Mouse (Mus musculus): ENCODE data around the gene Znrf1.

Gene Znrf1

DNA sequence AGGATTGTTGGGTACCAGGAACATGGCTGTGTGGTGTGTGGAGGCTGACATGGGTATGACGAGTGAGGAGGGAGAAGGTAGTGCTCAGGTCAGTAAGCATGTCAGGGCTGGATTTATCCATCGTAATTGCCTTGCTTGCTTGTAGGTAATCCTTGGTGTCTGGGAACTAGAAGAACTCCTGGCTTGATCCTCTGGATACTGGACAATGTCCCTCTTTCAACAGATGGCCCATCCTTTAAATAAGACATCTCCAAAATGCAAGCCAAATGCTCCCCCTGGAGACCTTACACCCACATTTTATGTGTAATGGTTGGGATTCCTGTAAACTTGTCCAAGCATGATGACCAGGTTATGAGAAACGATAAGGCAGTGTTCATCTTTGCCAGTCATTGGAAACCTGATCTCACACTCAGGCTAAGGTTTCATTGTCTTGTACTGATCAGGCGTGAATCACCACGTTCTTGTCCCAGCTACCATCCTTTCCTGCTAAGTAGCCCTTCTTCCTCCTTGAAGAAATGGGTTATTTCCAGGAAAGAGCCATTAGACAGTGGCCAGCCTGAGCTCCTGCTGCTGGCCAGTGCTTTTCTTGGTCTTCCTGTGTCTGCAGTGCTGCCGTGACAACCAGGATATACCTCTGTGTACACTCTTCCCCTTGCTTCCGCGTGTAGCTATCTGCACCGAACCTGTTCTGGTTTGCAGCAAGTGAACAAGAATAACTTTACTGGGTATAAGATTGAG is 64.0 kb downstream of the Znrf1 start:
- no peak for DNase-seq (ENCODE audit: low spot score)

DNA sequence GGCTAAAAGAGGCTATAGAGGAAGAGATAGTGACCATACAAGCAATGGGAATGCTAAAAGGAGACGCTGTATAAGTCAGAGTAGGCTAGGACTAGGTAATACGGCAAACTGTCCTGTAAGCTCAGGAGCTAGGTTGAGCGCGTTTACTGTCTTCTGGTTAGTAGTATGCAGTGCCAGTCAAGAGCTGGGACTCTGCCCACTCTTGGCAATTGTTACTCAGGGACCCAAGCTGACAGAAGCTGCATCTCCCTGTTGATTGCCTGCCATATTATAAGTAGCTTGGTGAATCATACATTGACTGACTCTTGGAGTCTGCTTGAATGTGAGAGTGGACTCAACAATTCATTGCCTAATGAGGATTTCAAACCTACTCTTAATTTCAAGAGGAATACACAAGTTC is 66.2 kb downstream of the Znrf1 start:
- no peak for DNase-seq (ENCODE audit: low spot score)

DNA sequence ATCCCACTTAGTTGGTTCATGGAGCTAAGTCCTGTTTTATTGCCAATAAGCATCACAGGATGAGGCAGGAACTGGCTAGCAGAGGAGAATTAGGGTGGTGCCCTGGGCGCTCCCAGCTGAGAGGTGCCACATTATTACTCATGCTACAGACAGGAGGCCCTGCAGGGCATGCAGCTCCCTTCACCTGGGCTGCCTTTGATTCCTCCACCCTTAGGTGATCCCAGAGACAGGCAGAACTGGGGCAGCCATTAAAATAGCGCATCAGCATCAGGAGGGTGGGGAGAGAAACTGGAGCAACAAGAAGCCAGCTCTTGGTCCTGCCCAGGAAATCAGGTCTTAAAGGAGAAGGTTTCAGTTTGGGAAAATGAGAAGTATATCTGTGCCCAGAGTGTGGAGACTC is 69.1 kb downstream of the Znrf1 start:
- DNase-seq (ENCODE audit: low spot score) = no peak

DNA sequence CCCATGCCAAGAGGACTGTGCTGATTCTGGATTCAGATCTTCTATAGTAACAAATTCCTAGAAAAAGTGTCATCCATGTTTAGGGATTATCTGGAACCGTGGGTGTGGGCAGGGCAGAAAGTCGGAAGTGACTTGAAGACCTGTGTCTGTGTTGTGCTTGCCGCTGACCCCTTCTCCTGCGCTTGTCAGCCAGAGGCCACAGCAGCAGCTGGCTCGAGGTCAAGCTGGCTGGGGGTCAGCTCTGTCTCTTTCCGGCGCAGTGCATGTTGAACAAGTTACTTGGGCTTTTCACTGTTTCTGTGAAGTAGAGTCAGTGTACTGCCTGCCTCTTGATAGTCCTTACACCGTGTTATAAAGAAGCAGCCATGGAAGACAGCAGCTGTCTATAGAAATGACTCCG is 71.1 kb downstream of the Znrf1 start:
- DNase-seq (ENCODE audit: low spot score) = no peak

DNA sequence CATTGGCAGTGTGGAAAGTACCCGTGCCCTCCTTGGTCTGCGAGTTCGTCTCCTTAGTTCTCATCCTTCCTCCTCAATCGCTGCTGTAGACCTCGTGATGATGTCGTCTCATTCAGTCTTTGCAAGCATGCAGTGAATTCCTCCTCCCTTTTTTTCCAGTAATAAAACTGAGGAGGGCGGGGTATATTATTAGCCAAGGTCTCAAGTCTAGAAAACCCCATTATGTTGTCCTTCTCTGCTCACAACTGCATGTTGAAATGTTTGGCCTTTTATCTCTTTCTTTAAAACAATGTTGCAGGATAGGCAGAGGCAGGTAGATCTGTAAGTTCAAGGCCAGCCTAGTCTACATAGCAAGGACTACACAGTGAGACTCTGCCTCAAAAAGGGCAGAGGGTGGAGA is 71.5 kb downstream of the Znrf1 start:
- DNase-seq (ENCODE audit: low spot score) = no peak

DNA sequence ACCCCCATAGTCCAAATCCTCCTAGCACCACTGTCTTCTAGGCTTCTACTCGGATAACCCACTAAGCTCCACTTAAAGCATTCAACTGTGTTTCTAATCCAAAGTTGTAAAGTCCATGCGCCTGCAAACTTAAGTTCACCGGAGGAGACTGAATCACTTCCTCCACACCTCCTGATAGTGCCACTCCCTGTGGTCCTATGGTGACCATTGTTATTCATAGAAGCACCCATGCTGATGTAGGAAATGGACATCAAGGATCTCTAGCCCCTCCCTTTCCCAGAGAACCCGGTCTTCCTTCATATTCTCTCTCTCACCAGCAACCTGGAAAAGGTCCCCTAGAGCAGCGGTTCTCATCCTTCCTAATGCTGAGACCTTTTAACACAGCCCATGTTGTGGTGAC is 77.3 kb downstream of the Znrf1 start:
- no peak for DNase-seq (ENCODE audit: low spot score)

DNA sequence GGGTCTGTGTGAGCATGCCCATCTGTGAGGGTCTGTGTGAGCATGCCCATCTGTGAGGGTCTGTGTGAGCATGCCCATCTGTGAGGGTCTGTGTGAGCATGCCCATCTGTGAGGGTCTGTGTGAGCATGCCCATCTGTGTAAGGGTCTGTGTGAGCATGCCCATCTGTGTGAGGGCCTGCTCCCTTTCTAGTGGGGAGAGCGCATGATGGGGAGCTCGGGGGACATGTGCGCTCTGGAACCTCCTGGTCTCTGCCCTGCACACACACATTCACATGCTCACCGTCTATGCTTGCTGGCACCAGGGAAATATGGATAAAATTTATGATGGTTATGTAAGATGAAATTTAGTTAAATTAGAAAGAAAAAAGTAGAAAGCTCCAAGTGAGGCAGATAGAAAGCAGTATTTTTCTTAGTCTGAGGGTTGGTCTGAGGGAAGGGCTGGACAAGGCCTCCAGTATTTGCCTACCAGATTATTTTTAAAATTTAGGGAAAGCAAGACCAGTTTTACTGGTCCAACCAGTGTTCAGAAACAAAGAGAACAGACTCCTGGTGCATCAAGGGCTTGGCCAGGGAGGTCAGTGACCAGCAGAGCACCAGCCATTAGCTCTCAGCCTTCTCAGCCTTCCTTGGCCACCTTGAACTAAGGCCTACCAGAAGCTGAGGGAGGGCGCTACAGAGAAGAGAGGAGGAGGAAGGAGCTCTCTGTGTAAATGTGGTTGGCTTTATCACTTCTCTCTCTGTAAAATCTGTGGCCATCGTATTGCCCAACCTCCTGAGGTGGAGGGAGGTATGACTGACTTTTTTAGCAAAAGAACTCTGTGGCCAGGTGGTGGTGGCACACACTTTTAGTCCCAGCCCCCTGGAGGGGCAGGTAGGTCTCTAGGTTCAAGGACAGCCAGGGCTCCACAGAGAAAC is 79.1 kb downstream of the Znrf1 start:
- no peak for DNase-seq (ENCODE audit: low spot score)

DNA sequence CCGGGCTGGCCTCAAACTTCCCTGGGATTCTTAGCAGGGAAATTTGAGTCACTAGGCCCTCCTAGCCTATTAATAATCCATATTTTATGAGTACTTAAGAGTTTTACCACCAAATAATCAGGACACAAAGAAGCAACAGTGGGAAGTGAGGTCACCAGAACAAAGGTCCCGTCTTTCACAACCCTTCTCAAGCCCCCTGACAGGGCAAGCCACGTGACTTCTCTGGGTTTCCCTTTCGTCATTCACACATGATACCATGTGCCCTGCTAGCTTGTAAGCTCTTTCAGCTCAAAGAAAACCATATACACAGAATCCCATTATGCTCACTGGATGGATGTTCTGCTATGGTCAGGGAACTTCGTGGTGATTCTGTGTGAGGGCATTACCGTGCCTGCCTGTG is 81.9 kb downstream of the Znrf1 start:
- DNase-seq (ENCODE audit: low spot score) = no peak

DNA sequence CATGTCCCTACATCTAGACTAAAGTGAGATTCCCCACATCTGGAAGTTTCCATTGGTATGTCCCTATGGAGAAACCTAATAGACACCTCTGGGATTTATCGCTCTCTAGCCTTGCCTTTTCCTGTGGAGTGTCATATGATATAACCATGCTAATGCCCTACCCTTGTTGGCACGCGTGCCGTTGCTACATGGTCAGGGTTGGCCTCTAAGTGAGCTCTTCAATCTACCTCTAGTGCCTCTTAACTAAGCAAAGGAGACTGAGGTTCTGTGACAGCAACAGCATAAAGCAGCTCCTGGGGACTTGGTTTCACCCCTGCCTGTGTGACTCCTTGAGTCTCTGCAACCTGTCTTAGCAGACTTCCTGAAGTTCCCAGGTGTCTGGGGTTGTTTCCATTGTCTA is 82.4 kb downstream of the Znrf1 start:
- no peak for DNase-seq (ENCODE audit: low spot score)

DNA sequence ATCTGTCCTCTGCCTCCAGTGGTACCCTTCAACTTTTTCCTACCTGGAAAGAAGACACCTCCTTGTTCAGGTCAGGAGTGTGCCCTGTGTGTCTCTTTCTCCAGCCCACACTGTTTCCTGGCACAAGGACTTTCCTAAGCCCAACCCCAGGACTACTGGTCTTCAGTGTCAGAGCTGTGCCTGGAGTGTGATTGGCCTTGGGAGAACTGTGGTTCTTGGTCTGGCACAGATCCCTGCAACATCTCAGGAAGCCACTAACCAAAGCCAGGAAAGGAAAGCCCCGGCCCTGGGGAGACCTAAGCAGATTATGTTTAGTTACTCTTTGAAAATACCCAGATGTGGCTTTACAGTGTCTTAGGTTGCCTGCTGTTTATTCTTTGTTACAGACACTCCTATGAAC is 84.0 kb downstream of the Znrf1 start:
- no peak for DNase-seq (ENCODE audit: low spot score)

DNA sequence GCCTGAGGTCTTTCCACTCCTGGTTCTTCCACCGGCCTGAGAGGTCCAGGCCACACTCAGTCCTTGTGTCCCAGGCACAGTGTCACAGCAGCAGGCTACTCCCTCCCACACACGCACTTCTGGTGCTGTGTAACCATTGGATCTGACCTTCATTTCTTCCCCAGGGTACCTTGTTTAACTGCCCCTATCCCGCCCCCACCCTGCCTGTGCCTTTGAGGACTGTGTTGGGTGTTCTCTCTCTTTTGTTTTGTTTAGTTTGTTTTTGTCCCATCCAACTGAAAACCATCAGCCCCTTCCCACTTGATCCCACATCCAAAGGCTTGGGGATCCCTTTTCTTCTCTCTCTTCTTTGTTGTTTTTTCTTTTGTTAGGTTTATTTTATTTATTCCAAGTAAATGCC is 86.2 kb downstream of the Znrf1 start:
- DNase-seq (ENCODE audit: low spot score) = no peak

DNA sequence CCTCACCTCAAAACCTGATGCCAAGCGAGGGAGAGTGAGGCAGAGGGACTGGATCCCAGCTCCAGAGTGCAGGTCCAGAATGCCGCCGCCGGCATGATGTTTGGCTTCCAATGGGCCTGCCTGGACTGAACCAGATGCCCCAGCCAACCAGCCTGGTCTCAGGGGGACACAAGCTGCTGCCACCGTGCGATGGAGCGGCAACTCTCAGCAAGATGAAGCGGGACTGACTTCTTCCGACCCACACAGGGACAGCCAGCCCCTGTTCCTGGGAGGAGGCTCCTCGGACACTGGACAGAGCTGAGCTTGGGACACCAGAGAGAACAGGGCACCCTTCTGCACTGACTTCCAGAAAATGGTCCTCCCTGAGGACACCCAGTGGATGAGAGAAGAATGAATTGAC is 86.7 kb downstream of the Znrf1 start:
- no peak for DNase-seq (ENCODE audit: low spot score)

DNA sequence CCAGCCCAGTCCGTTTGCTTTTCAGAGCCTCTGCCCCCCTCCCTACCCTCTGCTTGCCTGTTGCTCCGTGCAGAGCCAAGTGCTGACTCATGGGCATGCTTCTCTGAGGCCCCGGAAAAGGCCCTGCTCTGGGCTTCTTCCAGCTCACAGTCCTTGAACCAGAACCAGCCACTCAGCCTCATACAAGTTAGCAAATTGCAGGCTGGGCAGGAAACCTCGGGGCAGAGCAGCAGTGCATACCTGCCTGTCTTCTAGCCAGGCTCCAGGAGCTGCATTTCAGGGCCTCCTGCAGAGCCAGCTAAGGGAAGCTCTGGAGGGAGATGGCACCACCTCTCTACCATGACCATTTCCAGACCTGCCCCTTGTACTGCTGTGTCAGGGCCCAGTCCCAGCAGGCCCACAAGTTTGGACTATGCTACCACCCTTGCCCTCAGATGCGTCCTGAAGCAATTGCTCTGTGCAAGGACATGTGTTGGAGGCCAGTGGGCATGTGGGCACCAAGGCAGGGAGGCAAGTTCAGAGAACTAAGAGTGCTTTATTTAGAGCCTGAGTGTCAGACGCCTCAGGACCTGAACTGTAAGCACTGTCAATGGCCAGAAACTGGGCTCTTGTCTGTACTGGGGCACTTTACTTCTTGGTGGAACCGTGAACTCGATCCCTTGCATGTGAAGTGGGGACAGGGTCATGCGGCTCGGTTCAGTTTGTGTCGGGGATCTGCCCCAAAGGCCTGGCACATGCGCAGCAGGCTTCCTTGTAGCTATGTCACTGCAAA is 88.4 kb downstream of the Znrf1 start:
- DNase-seq (ENCODE audit: low spot score) = peak; percentile 74

DNA sequence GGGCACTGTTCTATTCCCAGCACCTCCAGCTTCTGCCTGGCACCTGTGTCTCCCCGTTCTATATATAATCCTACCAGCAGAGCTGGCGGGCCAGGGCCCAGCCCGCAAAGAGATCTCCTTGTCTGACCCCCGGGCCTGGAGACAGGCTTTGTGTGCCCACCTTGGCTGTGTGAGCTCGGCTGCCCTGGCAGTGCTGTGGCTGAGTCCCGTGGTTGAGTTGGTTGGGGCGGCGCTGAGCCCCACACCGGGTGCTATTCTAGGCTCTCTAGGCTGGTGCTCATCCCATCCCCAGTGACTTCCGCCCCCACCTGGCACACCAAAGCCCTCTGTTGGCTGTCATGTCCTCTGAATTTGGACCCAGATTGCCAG is 88.9 kb downstream of the Znrf1 start:
- no peak for DNase-seq (ENCODE audit: low spot score)

DNA sequence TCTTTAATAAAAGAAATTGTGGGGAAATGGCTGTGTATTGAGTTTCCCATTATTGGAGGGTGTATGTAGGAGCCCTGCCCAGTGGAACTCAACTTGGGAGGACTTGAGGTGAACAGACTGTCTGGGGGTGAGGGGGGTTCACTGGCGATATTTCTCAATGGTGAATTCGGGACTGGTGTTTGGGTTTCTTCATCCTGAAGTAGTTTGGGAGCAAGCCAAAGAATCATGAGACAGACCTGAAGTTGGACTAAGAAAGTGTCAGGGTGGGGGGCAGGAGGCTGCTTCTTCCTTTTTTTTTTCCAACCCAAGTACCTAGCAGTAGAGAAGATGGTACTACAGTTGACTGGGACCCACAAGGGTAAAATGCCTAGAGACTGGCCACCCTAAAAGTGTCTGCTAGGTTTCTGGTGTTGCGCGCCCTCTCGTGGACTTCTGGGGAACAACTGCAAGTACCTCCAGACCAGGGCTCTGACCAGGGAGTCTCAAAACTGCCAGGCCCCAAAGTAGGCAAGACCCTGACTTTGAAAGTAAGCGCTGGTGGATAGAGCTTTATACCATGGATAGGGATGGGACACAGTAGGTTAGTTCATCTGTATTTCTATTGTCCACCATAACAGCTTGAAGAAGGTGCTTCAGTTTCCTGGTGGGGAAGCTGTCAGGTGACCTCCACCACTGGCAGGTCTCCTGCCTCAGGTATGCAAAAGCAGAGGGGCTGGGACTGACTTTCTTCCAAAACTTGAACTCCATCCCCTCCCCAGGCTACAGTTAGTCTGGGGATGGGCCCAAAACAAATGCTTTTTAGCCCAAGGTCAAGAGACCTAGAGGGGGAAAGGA is 90.0 kb downstream of the Znrf1 start:
- no peak for DNase-seq (ENCODE audit: low spot score)

DNA sequence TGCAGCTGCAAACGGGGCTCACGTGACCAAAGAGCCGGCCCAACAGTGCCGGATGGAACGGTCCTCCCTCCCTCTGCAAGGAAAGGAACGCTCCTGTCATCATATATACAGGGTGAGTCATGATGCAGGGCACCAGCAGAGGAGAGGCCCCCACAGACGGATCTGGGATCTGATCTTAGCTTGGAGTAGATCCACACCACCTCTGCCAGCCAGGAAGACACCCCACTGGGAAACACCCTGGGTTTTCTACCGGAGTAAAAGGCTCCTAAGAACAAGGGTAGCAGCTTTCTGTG is 90.6 kb downstream of the Znrf1 start:
- DNase-seq (ENCODE audit: low spot score) = no peak

DNA sequence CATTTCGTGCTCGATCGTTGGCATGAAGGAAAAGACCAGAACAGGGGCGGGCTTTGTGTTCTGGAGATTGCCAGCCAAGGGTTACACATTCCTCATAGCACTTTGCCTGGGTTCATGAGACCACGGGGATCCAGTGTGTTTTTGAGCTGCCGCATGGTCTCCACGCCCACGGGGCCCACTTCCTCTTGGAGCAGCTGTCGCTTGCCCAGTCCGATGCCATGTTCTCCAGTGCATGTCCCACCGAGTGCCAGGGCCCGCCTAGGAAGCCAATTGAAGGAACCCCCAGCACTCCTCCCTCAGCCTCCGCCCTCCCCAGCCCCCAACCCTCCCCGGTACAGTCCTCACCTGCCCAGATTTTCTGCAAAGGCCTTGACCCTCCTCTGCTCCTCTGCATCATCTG is 91.0 kb downstream of the Znrf1 start:
- no peak for DNase-seq (ENCODE audit: low spot score)

DNA sequence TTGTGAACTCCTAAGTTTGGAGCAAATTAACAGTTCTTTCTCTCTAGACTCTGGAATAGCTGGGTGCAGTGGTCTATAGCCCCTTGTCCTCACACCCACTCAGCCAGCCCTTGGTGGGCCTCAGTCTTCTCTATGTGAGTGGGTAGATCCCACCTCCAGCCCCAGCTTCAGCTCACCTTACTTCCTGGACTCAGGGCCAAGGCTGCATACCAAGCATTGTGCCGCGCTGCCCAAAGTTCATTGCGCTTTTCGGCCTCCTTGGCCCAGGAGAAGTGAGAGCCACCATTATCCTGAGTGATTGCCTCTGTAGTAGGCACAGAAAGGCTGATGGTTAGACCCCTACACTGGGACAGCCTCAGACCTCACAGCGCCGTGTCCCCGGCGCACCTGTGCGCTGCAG is 92.0 kb downstream of the Znrf1 start:
- no peak for DNase-seq (ENCODE audit: low spot score)

DNA sequence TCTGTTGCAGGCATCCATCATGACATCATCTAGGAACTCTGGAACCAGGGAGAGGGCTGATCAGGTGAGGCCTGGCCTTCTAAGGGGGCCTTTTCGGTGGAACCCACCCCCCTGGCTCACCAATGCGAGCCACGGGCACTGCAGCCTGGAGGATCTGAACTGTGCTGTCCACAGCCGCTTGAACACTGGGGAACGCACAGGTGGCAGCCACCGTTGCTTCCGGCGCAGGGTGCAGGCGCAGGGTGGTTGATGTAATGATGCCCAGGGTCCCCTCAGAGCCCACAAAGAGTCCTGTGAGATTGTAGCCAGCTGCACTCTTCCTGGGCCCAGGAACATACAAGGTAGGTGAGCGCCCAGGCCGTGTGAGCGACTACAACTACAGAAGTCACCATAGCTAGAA is 92.5 kb downstream of the Znrf1 start:
- DNase-seq (ENCODE audit: low spot score) = no peak

DNA sequence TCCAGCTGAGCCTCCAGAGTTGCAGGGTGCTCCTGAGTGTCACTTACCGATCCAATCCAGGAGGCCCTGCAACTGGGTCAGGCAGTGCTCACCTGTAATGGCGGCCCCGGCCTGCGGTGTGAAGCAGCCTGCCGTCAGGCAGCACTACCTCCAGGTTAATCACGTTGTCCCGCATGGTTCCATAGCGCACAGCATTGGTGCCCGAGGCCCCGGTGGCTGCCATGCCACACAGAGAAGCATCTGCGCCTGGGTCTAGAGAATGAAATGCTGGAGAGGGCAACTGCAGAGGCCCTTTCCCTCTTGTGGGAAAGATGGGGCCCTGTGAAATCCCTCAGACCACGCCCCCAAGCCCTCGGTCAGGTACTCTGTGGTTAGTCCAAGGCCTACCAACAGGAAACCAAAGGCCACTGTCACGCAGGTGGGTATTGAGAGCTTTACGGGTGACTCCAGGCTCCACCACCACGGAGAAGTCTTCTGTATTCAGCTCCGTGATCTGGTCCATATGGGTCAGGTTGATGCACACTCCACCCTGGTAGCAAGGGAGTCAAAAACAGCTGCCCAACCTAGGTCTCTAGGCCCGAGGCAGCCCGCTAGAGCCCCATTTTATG is 93.1 kb downstream of the Znrf1 start:
- no peak for DNase-seq (ENCODE audit: low spot score)

DNA sequence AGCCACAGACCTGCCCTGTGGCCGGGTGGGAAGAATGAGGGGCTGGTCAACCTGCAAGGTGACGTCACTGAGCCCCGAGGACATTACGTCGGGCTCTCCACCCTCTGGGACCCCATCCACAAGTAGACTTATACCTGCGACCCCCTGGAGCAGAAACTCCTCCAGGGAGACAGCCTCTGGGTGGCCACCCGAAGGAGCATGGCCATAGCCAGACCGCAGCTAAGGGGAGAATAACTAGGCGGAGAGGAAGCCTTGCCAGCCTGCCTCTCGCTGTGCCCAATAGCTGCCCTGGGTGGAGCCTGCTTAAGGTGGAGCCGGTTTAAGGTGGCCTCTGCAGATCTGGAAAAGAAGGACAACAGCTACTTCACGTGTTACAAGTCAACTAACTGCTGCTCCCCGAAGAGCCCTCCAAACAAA is 94.2 kb downstream of the Znrf1 start, which contains the start of gene Ldhd:
Gene Ldhd (minus strand): TSS at position 270 of the 417 bp plus-strand sequence.
- DNase-seq (ENCODE audit: low spot score) = no peak

DNA sequence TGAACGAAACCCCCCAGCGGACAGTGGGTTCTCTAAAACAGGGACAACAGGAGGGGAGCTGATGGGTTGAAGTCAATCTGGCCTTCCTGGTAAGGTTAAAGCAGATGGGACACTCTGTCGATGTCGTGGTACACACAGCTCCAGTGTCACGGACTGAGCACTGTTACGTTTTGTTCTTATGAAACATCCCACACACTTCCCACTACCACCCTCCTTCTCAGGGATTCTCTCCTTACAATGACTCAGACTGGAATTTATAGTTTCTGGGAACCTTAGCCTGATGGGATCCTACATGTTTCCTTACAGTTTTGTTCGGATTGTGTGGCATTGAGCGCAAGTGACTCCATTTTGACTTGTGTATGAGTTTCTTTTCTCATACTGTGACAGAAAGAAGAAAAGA is 95.7 kb downstream of the Znrf1 start:
- no peak for DNase-seq (ENCODE audit: low spot score)

Measured in testis, postnatal 14 days (tissue).